Mouse (Mus musculus) cerebellum, adult 18-20 months (tissue): ENCODE results near the gene Cldn7.
"Not testable (repeated sequence)": the region's sequence is repeated elsewhere in the genome, so short reads cannot be mapped to it uniquely, and the experiment has no call there.

ENCODE experiments used
- DNase-seq, 2 experiments: peaks; one replicate each; pipeline ENCODE4 v3.0.0; 2021

Gene Cldn7

DNA sequence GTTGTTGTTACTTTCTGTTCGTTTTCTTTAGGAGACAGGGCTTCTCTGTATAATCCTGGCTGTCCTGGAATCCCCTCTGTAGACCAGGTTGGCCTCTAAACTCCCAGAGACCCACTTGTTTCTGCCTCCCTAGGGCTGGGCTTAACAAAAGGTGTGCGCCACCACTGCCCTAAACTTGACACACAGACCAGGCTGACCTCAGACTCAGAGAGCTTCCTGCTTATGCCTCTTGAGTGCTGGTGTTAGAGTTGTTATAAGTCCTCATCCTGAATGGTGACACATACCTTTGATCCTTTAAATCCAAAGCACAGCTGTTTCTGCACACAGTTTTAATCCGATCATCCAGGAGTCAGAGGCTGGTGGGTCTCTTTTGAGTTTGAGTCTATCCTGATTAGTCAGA, 28.4 kb downstream of the Cldn7 start:
- no peak for DNase-seq

DNA sequence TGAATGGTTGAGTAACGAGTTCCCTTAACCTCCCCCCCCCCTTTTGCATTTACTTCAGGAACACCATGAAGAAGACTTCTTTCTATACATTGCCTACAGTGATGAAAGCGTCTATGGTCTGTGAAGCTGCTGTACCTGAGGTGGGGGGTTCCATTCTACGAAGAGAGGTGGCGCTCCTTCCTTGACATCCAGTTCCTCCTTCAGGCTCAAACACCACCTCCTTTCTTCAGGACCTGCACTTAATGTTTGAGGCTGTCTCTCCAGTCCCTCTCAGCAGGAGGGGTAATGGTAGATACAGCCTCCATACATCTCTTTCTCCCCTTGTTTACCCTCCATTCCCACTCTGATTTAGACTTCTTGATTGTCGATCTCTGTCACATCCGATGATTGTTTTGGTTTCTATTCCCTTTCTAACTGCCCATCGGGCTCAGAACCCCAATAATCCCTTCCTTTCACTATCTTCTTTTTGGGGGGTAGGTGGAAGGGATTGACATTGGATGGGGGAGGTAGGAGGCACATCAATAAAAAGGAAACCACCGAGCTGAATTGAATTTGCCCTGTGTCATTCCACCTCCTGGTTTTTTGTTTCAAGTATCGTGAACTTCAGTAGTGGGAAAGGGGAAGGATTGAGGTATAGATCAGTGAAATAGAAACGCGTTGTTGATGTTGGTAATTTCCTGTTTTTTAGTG, 30.0 kb downstream of the Cldn7 start:
- no peak for DNase-seq

- DNase-seq, result peak; percentile 94 to 99
Measured at GRCm38 (mm10) chr11:69995391-69995960, 30.9 kb downstream of the Cldn7 start, which contains the start of gene Phf23. Phf23 (plus strand) TSS chr11:69995777.

GRCm38 (mm10) chr11:69996161-69997061, 31.8 kb downstream of the Cldn7 start:
- peak in 1 of 2 experiments; percentile 61 for DNase-seq

GRCm38 (mm10) chr11:69997070-69997509, 32.5 kb downstream of the Cldn7 start:
- peak; percentile 75 to 84 for DNase-seq

- DNase-seq, result peak in 1 of 2 experiments; percentile 43
Measured at GRCm38 (mm10) chr11:69998567-69999491, 34.2 kb downstream of the Cldn7 start.

DNA sequence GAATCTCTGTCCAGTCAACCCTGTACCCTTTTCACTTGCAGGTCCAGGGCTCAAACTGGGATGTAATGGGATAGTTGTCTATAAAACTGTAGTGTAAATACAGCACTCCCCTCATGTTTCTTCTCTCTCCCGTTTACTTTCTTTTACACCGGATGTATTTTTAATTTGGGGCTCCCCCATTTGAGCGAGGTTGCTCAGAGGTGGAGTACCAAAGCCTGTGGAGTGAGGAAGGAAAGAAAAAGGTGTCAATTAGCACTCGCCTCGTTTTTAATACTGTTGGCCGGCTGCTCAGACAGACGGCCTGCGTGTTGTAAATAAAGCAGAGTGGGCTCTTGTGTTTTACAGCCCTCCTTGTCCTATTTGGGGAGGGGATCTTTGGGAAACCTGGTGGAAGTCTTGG, 35.1 kb downstream of the Cldn7 start:
- no peak for DNase-seq

GRCm38 (mm10) chr11:70000396-70000898, 35.9 kb downstream of the Cldn7 start, which contains the start of gene Dvl2:
Dvl2 (plus strand) TSS chr11:70000595.
- DNase-seq, result peak; percentile 85 to 92

- no peak for DNase-seq
Measured at GRCm38 (mm10) chr11:70001159-70001558, 36.6 kb downstream of the Cldn7 start.

DNA sequence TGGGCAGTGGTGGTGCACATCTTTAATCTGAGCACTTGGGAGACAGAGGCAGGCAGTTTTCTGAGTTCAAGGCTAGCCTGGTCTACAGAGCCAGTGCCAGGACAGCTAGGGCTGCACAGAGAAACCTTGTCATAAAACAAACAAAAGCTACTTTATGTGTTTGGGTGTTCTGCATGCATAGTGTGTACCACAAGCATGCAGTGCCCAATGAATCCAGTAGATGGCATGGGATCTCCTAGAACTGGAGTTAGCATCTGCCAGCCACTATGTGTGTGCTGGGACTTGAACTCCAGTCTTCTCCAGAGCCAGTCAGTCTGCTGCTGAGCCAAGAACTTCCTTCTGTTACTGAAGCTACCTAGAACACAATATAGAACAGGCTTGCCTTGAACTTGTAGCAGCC, 37.3 kb downstream of the Cldn7 start:
- DNase-seq, result no peak

GRCm38 (mm10) chr11:70002471-70002870, 37.9 kb downstream of the Cldn7 start:
- DNase-seq, result no peak

- DNase-seq, result no peak
Measured at GRCm38 (mm10) chr11:70005521-70005920, 40.9 kb downstream of the Cldn7 start.

DNA sequence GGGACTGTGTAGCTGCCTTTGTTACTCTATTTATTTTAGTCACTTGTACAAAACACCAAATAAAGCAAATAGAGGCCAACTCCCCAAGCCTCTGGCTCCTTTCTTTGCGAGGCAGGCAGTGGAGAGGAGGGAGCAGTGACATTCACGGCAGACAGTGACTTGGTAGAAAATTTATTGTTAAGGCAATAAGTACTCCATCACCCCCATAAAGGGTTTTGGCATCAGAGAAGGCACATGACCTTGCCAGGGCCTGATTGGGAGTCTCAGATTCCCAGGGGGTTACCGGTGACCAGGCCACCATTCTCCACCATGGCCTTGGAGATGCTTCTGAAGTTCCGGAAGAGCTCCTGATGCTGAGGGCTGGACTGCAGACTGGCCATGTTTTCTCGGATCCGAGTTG, 45.5 kb downstream of the Cldn7 start:
- no peak for DNase-seq

DNA sequence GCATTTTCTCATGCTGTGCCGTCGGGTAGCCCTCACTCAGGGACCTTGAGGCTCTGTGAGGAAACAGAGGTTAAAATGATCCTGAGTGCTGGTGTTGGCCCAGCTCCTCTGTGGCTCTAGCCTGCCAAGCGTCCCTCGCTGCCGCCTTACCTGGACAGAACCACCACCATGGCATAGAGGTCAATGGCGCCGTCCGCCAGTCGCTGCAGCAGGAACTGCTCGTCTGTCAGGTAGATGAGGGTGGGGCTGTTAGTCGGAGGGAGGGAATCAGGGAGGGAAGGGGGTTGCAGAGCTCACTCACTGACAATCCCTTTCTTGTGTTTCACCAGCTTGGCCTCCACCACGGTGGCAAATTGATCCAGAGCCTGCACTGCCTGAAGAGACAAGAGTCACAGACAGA, 46.0 kb downstream of the Cldn7 start:
- no peak for DNase-seq

GRCm38 (mm10) chr11:70010961-70011360, 46.4 kb downstream of the Cldn7 start:
- no peak for DNase-seq

- no peak for DNase-seq
Measured at GRCm38 (mm10) chr11:70012931-70013330, 48.4 kb downstream of the Cldn7 start.

GRCm38 (mm10) chr11:70013408-70013807, 48.8 kb downstream of the Cldn7 start:
- no peak for DNase-seq

- DNase-seq, result no peak
Measured at GRCm38 (mm10) chr11:70014051-70014450, 49.5 kb downstream of the Cldn7 start.

GRCm38 (mm10) chr11:70014880-70015558, 50.4 kb downstream of the Cldn7 start, which contains the start of gene Acadvl:
Acadvl (minus strand) TSS chr11:70015411.
- peak; percentile 92 to 95 for DNase-seq

DNA sequence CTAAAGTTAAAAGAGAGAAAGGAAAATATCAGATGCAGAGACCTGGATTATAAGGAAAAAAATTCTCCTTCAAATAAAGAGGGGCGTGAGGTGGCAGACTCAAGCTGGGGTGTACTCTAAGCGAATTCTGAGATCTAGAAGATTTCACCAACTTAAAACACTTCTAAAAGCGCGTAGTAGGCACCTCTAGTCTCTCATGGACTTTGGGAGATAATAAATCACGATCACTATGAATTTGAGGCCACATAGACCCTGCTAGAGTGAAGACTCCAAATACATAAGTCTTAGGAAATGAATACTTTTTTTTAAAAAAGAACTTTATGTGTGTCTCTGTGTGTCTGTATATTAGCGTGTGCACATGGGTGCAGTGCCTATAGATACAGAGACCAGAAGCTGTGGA, 51.1 kb downstream of the Cldn7 start:
- no peak for DNase-seq

DNA sequence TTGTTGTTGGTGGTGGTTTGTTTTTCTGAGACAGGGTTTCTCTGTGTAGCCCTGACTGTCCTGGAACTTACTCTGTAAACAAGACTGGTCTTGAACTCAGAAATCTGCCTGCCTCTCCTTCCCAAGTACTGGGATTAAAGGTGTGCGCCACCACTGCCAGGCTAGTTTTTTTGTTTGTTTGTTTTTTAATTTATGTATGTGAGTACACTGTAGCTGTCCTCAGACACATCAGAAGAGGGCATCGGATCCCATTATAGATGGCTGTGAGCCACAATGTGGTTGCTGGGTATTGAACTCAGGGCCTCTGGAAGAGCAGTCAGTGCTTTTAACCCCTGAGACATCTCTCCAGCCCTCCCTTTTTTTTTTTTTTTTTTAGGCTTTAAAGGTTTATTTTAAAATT, 51.6 kb downstream of the Cldn7 start:
- not testable (repeated sequence) for DNase-seq
